Mouse (Mus musculus): Measurements from ENCODE around the gene Btbd35f15. TPM values are rescaled to one million over a fixed set of nuclear protein-coding genes. Genes with fewer than 3 reads are reported as not detected.

Gene Btbd35f15
- total RNA-seq (2023), result not detected in 4 replicates

GRCm38 (mm10) chrX:33577214-33577613 lies at the start of gene Btbd35f15:
Btbd35f15 (minus strand) TSS chrX:33577314.

Other genes starting within 250 kb of the Btbd35f15 start
- not detected in 4 replicates for gene Btbd35f13, start 79.9 kb upstream of the Btbd35f15 start, total RNA-seq (2023)
- gene Btbd35f14, start 125.0 kb upstream of the Btbd35f15 start, total RNA-seq (2023), result not detected in 4 replicates